Mouse (Mus musculus) G1E (cell line): ENCODE measurements at regions not wholly inside any gene's neighbourhood (a gene's known extent, or its start where the extent isn't known, plus 50 kb on each side); places are given as distances from the start of the nearest gene placed in this dataset.

Experiments used
- CTCF ChIP-seq: IDR thresholded peaks from 2 replicates; pipeline ENCODE4 v1.5.1; 2012; ENCODE audit warnings: low read depth, low read length, inconsistent platforms, mixed read lengths
- TAL1 ChIP-seq: conservative IDR thresholded peaks from 2 replicates; pipeline ENCODE4 v1.6.1; 2012; ENCODE audit warnings: low read depth, low read length, inconsistent platforms, mixed read lengths

GRCm38 (mm10) chr9:113162897-113163874 lies 544.9 kb downstream of the Pdcd6ip start:
- TF ChIP-seq CTCF, result no peak
- TF ChIP-seq TAL1, result no peak
